Mouse (Mus musculus) adrenal gland, adult 2 months (tissue): Measurements from ENCODE around the gene Zfp800. TPM values are rescaled to one million over a fixed set of nuclear protein-coding genes. Genes with fewer than 3 reads are reported as not detected.

ENCODE experiments used
- DNase-seq: peaks from one replicate; pipeline ENCODE4 v3.0.0; 2021
- polyA plus RNA-seq: library from polyadenylated mRNA; depleted of rRNA; stranded (reverse); fragments of >200 nt; gene quantifications from 2 replicates; pipeline ENCODE4 v1.2.3, GENCODE M21; 2012
- total RNA-seq, 2 experiments: library from RNA; stranded (reverse); gene quantifications; 2 replicates each; pipeline ENCODE4 v1.2.3; 2021

Zfp800 gene
- total and polyA plus RNA-seq, 3 experiments: 5.2 to 40.5 (median 18.8) TPM

- DNase-seq: no peak
Observed at GRCm38 (mm10) chr6:28312067-28312466, 85.7 kb downstream of the Zfp800 start.

DNA sequence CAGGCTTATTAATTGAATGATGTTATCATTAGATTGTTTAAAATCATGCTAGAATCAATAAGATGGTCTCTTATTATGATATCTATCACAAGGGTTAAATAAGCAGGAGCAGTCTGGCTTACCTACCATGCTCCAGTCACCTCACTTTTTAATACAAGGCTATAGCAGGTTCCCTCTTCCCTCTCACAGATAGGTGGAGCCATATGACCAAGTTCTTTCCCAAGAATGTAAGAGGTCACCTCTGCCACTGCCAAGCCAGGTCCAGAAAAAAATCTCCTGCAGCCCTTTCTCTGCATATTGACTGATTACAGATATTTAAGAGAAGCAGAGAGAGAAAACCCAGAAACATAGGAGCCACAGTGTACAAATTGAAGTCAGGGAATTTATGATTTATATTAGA lies 88.1 kb downstream of the Zfp800 start:
- DNase-seq: no peak

DNA sequence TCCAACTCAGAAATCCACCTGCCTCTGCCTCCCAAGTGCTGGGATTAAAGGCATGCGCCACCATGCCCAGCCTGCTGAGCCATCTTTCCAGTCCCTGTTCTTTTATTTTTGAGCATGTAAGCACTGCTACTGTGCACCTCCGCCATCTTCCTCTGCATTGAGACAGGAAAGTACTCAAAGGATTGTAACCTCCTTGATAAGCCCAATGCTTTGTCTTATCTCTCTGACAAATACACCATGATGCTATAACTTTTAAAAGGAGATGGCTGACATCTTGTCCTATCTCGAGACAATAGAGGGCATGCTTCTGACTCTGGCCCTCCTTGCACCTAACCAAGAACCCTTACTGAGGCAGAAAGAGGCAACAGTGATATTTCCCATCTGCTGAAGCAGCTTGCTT lies 88.9 kb downstream of the Zfp800 start:
- no peak for DNase-seq

DNA sequence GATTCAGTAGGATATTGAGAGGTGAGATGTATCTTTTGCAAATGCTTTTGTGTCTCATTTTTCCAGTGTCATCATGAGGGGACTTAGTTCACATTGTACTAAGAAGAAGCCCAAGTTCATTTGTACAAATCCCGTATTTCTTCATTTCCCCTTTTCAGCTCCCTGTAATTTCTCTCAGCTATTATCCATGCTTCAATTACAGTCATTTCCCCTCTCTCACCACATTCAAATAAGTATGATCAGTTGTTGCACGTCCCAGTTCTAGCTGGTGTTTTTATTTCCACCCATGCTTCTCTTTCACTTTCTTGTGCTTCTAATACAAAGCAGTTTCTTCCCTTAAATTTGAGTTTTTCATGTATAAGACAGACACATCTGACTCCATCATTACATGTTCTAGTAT lies 91.1 kb downstream of the Zfp800 start:
- DNase-seq: no peak

DNA sequence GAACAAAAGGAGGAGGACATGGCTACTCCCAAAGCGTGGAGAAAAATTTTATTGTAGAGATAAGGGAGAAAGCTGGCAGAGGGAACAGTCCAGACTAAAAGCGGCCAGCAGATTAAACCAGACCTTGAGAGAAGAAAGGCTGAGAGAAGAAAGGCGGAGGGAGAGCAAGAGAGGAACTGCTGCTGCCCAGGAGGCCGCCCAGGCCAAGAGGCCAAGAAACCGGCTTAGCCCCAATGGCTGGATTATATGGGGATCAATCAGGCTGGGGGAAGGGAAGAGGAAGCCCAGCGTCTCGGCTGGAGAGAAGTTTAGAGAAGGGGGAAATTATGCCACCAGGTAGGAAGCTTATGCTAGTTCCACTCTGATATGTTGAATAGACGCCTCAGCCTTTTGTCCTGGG lies 101.5 kb downstream of the Zfp800 start:
- DNase-seq: no peak

DNA sequence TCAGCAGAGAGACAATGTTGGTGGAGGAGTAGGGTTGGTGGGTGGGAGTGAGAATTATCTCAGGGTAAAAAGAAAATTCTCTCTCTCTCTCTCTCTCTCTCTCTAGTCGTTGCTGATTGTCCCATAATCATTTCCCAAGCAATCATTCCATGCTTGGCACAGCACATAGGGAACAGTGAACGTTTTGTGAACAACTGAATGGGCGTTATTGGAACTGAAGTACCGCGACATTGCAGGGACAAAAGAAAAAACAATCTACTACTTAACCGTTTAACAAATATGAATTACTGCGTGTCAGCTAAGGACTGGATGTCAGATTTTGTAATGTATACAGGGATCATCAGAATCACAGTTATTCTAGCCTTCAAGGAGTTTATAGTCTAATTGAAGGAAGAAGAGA lies 102.2 kb downstream of the Zfp800 start:
- no peak for DNase-seq

- no peak for DNase-seq
Observed at GRCm38 (mm10) chr6:28292810-28293209, 105.0 kb downstream of the Zfp800 start.

GRCm38 (mm10) chr6:28279886-28280285 lies 117.9 kb downstream of the Zfp800 start:
- no peak for DNase-seq

- no peak for DNase-seq
Observed at GRCm38 (mm10) chr6:28262198-28262621, 135.6 kb downstream of the Zfp800 start.

- DNase-seq: peak; percentile 97
Observed at GRCm38 (mm10) chr6:28261307-28262197, 136.3 kb downstream of the Zfp800 start.

- peak; percentile 64 for DNase-seq
Observed at GRCm38 (mm10) chr6:28260425-28261191, 137.2 kb downstream of the Zfp800 start.

GRCm38 (mm10) chr6:28259750-28260149 lies 138.1 kb downstream of the Zfp800 start:
- no peak for DNase-seq

DNA sequence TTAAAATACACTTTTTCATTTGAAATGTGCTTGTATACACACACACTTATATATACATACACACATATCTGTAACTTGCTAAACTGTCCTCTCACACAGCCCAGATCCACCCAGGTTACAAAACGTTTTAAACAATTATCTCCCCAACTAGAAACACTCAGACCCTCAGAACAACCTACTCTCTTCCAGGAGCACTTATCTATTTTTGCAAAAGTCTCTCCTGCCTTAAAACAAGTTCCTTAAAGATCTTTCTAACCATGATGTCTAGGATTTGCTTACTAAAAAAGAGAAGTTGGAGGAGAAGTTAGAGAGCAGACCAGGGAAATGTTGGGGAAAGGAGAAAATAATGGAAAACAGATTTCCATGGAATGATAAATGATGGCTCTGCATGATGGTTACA lies 139.4 kb downstream of the Zfp800 start:
- no peak for DNase-seq

GRCm38 (mm10) chr6:28257772-28258171 lies 140.0 kb downstream of the Zfp800 start:
- DNase-seq: no peak

- no peak for DNase-seq
Observed at GRCm38 (mm10) chr6:28252790-28253189, 145.0 kb downstream of the Zfp800 start.

DNA sequence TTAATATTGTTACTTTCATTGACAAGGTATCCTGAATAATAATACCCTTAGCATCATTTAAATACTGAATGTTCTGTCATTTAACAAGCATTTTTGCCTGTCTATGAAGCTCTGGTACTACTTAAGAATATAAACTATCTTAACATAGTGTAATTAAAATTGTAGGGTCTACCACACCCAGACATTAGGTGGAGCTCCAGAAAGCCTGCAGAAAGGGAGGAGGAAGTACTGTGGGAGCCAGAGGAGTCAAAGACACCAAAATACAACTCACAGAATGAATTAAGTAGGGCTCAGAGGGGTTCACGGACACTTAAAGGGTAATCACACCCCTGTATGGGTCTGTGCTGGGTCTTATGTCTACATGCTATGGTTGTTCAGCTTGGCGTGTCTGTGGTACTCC lies 149.6 kb downstream of the Zfp800 start:
- no peak for DNase-seq

GRCm38 (mm10) chr6:28232618-28233361 lies 165.0 kb downstream of the Zfp800 start:
- no peak for DNase-seq

DNA sequence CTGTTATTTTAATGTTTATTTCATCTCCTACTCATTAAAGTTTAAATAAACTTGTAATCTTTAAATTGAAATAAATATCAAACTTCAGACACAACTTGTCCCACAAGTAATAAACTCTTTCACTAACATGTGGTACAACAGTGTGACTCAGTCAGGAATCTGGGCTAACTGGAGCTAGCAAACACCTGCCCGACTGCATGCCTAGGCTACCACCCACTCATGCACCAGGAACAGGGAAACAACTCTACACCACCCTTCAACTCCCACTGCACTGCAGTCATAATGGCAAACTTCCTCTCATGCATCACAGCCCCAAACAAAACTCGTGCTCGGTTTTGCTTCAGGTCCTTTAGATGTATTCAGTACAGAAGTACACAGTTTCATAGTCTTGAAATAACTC lies 169.7 kb downstream of the Zfp800 start:
- no peak for DNase-seq

- DNase-seq: no peak
Observed at GRCm38 (mm10) chr6:28221017-28221416, 176.8 kb downstream of the Zfp800 start.

DNA sequence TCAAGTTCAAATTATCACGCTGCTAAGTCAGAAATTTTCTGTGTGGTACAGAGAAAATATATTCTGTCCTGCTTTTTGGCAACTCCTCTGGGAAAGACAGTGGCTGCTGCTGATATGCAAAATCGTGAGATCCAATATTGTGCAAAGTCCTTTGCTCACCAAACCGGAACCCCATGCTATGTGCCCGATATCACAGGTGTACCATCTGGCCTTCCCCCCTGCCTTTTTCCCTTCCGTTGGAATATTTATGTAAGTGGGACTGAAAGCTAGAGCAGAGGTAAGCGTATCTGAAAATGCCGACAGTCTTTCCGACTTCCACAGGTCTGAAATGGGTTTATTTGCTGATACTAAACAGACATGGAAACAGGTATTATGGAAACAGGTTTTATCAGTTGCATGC lies 179.4 kb downstream of the Zfp800 start:
- no peak for DNase-seq

DNA sequence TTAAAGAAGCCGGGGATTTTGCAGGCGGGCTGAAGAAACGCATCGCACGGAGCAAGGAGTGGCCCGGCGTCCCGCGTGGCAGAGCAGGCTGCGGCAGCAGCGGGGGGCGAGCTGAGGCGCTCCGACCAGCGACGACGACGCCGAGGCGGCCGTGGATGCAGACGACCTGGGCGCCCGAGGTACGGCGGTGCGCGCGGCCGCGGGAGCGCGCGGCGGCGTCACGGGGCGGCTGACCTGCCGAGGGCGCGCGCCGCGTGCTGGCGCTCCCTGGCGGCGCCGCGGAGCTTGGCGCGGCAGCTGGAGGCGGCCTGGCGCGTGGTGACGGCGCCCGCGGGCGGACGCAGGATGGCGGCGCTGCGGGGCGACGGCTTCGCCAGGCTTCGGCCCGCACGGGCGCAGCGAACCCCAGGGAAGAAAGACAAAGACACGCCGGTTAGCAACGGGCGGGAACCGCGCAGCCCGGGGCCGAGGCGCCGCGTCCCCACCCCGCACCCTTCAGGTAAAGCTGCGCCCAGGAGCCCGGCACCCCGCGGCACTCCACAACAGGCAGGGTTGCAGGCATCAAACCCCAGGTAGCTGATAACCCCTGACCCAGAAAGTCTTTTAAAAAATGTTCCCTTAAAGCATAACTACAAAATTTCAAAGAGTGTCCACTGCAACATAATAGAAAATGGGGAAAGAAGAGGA lies 182.4 kb downstream of the Zfp800 start:
- DNase-seq: peak; percentile 85
